Mouse (Mus musculus): ENCODE measurements around the gene Ntn4.

Gene Ntn4

DNA sequence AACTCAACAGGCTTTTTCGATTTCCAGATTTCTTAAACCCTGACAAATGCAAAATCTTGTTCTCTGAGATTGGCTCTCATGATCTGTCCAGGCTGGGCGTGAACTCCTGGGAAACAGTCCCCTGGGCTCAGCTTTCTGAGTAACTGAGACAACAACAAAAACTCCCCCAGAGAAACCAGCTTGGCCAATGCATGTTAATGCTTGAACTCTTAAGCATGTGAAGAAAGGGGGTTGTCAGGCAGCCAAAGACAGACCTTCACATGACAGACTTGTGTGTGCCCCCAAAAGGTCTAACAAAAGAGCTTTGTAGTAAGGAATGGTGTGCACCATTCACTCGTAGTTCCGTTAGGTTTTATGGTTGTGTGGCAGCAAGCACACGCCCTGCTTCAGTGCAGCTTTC lies 96.6 kb downstream of the Ntn4 start:
- no peak for DNase-seq

DNA sequence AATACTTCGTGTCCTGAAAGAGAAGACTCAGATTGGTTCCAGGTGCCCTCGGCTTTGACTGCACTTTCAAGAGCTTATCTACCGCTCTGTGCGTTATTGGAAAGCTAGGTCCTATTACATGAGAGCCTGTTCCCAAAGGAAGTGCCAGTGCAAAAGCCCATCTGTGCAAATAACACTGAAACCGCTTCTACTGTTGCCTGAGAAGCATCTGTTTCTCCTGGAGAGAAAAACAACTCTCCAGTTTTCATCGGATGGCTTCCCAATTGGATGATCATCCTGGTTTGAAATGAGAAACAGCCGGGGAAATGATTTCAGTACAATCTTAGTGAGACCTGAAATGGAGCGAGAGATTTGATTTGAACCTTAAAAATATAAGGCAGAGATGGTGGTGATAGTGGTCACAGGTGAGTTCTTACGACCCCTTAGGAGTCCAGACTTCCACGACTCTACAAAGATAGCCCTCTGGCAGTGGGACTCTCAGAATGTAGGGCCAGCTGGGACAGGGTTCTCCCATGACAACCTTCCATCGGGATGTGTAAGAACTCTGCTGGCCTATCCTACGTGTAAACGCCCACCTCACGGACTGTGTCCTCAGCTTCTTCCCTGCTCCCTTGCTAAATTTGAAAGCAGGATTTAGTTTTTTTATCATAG lies 101.1 kb downstream of the Ntn4 start:
- no peak for DNase-seq

DNA sequence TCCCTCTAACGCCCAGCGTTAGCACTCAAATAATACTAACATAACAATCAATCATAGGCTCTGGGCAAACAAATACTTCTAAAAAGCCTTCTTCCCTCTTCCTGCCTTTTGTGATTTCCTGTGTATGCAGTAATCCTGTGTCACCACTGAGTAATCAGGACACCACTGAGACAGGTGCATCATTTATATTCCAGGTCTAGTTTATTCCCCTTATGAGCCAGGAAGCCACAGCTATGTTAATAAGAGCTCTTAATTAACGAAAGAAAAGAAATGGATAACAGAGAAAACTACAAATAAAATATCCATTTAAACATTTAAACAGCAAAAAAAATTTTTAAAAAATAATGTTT lies 101.6 kb downstream of the Ntn4 start:
- DNase-seq = no peak

DNA sequence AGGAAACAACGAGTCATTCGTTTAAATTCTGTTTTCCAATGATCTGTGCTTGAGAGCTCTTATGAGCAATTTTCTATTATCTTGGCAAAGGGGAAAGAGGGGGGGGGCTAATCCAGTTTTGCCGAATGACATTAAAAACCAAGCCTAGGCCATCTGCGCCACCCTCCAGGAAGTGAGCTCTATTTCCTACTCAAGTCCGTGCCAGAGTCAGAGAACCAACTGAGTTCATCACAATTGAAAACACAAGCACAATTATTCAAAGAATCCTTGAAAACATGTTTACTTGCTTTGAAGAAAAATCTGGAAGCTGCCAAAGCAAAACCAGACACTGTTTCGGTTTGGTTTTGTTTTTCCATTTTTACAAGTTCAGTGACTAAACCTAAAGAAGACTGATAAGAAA lies 102.1 kb downstream of the Ntn4 start:
- DNase-seq = no peak

DNA sequence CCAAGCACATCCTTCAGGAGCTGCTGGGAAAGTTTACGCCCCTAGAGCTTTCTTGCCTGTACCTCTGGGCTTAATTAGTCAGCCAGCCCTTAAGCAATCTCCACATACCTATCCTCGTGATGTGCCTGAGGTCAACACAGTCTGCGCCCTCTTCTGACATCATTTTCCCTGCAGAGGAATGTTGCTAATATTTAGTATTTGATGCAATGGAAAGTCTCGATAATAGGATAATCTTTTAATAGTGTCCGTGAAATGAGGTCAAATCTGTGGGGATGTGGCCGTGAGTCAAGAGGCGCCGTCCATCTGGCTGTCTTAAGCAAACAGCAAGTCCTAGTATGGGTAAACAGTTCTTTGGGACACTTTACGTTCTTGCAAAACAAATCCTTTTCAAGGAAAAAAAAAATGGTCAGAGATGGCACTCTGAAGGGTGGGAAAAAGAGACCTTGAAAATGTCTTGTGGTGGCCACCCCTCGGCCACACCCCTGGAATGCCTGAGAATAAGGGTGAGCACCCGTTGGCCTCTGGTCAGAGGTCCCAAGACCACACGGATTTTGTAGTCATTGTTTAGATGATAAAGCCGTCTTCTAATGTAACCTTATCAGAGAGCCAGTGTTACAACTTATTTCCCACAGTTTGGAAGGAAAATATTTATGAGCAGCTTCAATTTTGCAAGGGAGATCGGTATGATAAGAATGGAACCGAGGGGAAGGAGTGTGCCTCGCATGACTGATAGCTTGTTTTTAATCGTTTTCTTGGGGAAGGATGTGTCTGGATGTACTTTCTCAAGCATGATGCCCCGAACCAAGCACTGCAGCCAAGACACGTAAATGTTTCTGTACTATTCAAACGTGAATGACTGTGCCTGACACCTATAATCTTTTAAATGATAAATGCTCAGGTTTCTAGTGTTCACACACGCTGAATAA lies 109.0 kb downstream of the Ntn4 start:
- no peak for DNase-seq

DNA sequence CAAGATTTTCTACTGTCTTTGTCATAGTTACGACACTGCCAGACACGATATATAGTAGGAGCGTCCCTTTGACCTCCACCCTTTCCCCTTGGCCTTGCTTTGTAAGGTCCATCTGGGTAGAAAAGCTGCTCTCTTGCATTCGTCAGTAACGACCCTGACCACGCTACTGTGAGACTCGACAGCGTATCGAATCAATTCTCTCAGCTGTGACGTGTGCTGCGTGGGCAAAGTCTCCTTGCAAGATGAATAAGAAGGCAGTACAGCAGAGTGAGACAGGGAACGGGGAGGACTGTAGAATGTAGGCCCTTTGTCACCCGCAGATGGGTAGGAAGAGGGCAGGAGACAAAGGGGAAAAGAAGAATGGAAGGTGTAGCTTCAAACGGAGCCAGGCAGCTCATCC lies 110.8 kb downstream of the Ntn4 start:
- no peak for DNase-seq

DNA sequence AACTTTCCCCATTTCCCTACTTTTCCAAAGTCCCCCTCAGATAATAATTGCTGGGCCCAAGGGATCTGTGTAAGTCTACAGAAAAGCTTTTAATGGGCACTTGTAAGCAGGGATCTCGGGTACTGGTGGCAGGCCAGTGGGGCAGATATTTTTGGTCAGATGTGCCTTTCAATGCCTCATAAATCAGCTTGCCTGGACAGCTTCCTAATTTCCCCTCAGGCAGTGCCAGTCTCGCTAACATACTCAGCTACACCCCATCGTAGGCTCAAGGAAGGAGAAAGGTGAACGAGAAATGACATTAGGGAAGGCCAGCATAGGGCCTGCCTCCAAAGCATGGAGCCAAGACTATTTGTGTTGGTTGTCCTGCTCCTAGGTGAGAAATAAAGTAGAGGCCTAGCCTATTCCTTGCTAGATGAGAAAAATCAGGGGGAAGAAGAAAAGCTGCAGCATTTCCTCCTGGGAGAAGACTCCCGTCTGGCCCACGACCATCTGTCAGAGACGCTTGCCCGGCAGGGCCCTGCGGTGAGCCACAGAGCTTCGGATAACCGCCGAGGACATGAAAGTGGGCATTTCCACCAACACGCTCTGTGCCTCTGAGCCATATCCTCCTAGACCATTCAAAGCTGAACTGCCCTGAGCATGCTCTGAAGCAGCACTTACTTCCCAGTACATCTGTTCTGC lies 113.4 kb downstream of the Ntn4 start:
- DNase-seq = no peak

DNA sequence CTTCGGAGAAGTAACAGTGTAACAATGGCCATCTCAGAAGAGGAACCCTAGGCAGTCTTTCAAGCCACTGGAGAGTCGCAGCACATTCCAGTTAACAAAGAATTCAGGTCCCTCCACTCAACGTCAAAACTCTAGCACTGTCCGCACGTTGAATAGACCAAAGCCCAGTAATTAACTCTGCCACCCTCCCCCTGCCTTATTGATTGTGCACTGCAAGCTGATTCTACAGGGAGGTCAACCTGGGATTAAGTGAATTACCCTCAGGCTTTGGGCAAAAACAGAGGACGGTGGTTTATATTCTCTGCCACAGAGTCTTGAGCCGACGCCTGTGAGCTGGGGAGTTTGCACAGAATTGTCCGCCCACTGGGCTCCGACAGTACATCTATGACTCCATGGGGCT lies 115.7 kb downstream of the Ntn4 start:
- DNase-seq = no peak

DNA sequence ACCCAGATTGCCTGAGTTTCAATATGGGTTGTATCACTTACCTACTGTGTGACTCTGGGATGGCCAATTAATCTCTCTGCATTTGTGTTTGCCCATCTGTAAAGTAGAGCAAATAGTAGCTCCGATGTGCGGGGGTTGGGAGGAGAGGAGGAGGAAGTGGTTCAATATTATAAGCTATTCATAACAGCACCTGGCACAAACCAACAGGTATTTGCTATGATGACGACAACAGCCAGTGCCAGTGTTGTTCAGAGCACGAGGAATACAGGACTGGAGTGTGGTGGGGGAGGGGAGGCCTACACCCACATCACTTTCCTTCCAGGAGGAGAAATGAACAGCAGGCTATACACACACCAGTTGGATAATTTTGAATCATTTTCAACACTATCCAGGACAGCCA lies 119.2 kb downstream of the Ntn4 start:
- DNase-seq = peak; percentile 29

DNA sequence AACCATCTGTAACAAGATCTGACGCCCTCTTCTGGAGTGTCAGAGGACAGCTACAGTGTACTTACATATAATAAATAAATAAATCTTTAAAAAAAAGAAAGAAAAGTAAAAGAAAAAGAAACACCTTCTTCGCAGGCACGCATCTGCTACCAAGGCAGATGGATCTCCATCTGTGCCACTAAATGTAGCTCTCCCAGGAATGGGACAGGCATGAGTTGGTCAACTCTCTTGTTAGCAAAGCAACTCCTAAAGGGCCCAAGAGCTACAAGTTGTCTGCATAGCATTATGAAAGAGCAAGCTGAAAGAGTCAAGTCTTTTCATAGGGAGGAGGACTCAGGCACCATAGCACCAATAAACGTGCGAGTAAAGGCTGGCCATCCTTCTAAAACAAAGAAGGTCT lies 119.9 kb downstream of the Ntn4 start:
- DNase-seq = no peak

DNA sequence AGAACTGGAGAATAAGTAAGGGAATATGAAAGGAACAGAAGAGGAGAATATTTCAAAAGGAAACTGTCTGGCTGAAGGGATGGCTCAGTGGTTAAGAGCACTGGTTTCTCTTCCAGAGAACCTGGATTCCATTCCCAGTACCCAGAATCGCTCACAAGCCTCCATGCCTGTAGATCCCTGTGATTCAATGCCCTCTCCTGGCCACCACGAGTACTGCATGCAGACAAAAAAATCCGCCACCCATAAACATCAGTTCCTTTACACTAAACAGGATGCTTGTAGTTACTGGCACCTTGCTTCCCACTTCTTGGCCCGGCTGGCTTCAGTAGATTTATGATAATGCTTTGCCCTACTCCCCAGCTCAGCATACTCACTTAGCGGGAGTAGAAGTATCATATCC lies 122.6 kb downstream of the Ntn4 start:
- no peak for DNase-seq

DNA sequence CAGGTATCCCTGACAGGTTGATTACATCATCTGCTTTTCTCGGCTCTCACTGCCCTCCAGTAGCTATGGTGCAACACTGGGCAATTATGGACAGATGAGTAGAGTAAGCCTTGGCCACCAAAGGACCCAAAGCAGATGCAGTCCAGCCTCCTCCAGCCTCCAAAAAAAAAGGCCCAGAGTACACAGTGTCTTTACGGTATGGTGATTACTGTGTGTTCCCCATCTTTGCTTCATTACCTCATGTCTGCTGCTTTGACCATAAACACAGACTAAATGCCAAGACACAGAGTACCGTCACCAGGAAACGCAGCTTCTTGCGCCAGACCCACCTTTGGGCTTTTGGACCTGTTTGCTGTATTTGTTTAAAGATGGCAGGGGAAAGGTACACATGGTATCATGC lies 125.7 kb downstream of the Ntn4 start:
- DNase-seq = no peak

DNA sequence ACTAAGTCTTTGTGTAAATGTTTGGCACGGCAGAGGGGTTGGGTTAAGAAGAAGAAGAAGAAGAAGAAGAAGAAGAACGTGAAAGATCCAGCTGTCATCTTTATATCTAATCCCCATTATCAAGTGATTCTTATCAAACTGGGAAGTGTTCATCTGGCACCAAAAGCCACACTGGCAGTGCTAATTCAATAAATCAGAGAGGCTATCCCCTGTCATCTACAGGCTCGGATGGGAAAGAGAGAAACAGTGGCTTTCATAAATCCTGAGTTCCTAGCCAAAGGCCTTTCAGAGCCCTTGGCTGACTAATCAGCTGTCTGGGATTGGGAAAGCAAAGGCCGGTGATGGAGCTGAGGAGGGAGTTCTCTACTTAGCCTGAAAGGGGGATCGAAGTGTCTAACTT lies 126.8 kb downstream of the Ntn4 start:
- no peak for DNase-seq

DNA sequence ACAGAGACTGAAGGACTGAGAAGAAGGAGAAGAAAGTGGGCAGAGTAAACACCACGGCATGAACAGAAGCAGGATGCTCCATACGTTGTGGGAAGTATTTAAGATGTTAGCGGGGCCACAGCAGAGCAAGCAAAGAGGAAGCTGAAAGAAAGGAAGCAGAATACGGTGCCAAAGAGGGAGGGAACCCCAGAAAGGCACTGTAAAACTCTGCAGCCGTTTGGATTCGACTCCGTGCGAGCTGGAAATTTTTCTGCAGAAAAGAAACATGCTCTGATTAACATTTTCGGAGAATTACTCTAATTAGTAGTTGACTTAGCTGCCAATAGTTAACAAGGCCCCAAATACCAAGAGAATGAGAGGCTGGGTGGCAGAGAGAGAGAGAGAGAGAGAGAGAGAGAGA lies 127.7 kb downstream of the Ntn4 start:
- DNase-seq = peak; percentile 12

DNA sequence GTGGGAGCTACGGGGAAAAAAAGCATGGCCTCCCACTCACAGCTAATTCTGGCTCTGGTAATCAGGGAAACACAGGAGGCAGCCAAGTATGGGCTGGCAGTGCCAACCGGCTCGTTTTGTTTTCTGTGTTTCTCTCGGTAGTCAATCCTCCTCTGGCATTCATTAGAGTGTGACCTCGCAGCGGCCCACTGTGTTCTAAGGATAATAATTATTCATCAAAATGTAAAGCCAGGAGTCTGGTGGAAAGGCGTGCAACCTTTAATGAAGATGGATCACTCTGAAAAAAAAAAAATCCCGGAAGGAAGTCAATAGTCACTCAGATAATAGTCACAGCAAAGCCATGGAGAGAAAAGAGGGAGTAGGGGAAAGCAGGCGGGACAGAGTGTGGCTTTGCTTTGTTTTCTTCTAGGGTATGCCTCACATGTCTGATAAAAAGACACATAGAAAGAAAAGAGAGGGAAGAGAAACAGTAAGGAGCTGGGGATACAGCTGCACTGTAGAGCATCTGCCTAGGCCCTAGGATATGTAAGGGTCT lies 131.5 kb downstream of the Ntn4 start:
- DNase-seq = peak; percentile 38

DNA sequence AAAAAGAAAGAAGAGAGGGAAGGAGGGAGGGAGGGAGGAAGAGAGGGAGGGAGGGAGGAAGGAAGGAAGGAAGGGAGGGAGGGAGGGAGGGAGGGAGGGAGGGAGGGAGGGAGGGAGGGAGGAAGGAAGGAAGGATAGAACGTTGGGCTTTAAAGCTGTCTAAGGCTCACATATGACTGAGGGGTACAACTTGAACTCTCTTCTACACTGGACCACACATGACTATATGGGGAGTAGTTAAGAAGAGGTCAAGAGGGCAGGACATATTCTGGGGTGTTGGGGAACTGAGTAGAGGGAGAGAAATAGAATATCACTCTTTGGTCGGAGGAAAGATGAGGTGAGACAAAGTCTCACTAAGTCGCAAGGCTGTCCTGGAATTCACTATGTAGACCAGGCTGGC lies 132.0 kb downstream of the Ntn4 start:
- no peak for DNase-seq

DNA sequence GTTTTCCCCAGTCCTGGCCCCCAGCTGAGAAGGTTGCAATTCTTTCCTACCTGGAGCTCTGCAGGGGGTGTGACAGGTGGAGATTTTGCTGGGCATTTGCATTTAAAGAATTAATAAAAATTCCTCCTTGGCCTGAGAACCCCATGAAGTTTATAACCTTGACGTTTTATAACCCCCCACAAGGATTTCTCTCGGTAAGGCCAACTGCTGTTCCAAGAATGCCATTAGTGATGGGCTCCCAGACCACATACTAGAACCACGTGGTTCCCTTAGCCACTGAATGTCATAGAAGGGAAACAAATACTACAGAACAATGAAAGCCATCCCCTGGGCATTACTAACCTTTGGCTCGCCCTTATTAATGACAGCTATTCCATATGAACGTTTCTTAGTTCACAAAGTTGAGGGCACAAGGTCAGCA lies 136.3 kb downstream of the Ntn4 start:
- DNase-seq = no peak

DNA sequence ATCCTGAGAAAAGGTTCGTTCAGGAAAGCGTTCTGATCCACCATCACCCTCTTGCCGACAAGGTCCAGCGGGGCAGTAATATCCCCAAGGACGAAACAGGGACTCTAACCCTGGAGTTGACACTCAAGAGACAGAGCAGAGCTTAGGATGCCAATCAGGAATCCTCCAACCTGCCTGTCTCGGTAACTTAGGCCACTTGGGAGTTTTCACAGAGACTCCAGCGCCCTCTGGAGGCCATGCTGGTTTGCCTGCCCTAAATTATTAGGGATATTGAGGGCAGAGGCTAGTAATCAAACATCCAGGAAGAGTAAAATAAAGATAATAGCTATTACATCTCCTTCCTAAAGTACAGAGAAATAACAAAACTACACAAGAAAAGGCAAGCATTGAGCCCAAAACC lies 136.9 kb downstream of the Ntn4 start:
- DNase-seq = peak; percentile 65

DNA sequence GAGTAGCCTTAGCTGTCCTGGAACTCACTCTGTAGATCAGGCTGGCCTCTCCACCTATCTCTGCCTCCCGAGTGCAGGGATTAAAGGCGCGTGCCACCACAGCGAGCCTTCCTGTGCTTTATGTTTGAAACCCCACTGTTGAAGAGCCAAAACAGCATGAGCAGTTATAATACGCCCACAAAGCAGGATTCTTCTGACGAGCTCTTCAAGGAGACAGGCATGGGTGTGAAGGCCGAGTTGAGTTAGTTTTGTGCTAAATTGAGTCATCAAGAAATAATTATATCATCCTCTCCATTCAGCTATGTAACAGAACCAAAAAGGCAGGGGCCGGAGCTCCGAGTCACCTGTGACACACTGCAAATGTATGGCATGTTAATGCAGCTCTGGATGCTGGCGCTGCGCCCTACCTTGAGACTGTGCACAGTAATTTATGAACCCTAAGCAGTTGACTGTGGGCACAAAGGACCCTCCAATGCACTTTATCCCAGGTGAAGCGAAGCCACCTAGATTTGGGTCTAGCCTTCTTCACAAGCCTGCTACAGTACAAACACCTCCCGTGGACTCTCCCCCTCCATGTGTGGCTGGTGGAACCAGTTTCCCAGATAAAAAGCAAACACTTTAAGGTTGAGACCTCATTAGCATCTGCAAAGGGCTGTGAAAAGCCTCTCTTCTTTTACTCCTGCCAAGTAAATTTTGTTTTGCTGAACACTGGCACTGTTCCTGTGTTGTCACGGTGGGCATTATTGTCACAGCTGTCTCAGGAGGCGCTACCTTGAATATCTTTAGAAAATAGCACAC lies 142.9 kb downstream of the Ntn4 start:
- DNase-seq = no peak

Data from right cerebral cortex, postnatal 4 days (tissue).